Mouse (Mus musculus): Measurements from ENCODE around the gene Abcc3.

- TF ChIP-seq CTCF (conservative IDR thresholded peaks at IDR 0.05; ENCODE audit: insufficient read depth, insufficient read length, low read depth, low read length) (no peak), POLR2A (IDR thresholded peaks at IDR 0.05; ENCODE audit: low read depth, low read length) (no peak)
Measured at GRCm38 (mm10) chr11:94323271-94323925, 69.4 kb downstream of the Abcc3 start.

Measured in kidney, adult 2 months (tissue).